Comparison of ENCODE assay signal across 11 mouse cellular contexts in the genomic region with DNA sequence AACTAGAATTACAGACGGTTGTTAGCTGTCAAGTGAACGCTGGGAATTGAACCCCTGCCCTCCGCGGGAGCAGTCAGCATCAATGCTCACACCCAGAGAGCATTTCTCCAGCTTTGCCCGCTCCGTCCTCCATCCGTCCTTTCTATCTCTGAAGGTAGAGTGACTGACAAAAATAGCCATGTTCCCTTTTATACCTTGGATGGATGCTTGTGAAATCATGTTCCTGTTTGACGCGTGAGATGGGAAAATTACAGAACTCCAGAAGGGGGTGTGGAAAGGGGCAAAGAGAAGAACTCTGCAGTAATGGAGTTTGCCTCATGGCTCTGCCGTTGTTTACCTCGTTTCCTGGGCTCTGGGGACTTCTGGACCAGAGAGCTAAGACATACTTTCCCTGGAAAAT.
A peak's percentile ranks its signal among the peaks of the same experiment; 100 is the strongest.
DNase-seq lines count a peak whose midpoint lies in the region; ATAC-seq and TF ChIP-seq lines count a peak whose summit lies in the region.
"Had no signal": no experiment of that assay in that cellular context is flagged by ENCODE, and none has a peak within 500 bp of the region (broad histone marks: within the 10 kb centered on the region; RNA-seq: fewer than 3 reads in every experiment).

No protein-coding gene starts in this region.

- peak; percentile 13 to 36 for DNase-seq in heart, adult 18-20 months
- DNase-seq in heart, postnatal 14 days: no peak
- DNase-seq in lung, embryonic 14.5 days: no peak
- no peak for DNase-seq in lung, postnatal 36 days
- no peak for DNase-seq in cerebellum, adult 9-11 months
- no peak for DNase-seq in ovary, postnatal 10 days (ENCODE audit: low spot score)
- DNase-seq: cerebellum, postnatal 14 days had no signal

- no peaks in the 10 kb centered on the region for H3K9me3 ChIP-seq in lung, embryonic 14.5 days (ENCODE audit: low read depth, low read length)
- H3K9me3 ChIP-seq in limb, embryonic 15.5 days: no peaks in the 10 kb centered on the region
- H3K9me3 ChIP-seq: hindbrain, embryonic 10.5 days had no signal

- WGBS in lung, embryonic 14.5 days: 70% methylated on average over 11 of the region's 11 CpGs
- whole genome bisulfite sequencing in limb, embryonic 15.5 days: 70% methylated on average over 11 of the region's 11 CpGs

- no peak overlapping the region for H3K4me3 ChIP-seq in lung, embryonic 14.5 days (ENCODE audit: low read depth, low read length)
- no peak overlapping the region for H3K4me3 ChIP-seq in limb, embryonic 15.5 days
- H3K4me3 ChIP-seq: hindbrain, embryonic 10.5 days had no signal

- H3K36me3 ChIP-seq in lung, embryonic 14.5 days (ENCODE audit: insufficient read depth): no peaks in the 10 kb centered on the region
- no peaks in the 10 kb centered on the region for H3K36me3 ChIP-seq in limb, embryonic 15.5 days
- H3K36me3 ChIP-seq: hindbrain, embryonic 10.5 days had no signal

- intact Hi-C loops in heart, postnatal 14 days (cut with DNase I): no loop called here

- TF ChIP-seq CTCF in lung, embryonic 14.5 days (IDR thresholded peaks at IDR 0.05; ENCODE audit: low read depth): no peak

- peak; percentile 21; the same call in 1 of the 2 replicates for ATAC-seq in lung, embryonic 14.5 days (ENCODE audit: insufficient read depth)
- peak; percentile 33 for ATAC-seq in granulocyte monocyte progenitor cell, adult 5-6 weeks (replicated peaks; ENCODE audit: poor library complexity, severe bottlenecking)
- ATAC-seq in limb, embryonic 15.5 days (ENCODE audit: insufficient number of reproducible peaks, low FRiP score, low TSS enrichment, low read depth): no peak

- peaks cover 6% of the 10 kb centered on the region; the same call in 1 of the 2 replicates for H3K4me1 ChIP-seq in lung, embryonic 14.5 days (ENCODE audit: insufficient read depth)
- peaks cover 27% of the 10 kb centered on the region for H3K4me1 ChIP-seq in limb, embryonic 15.5 days

- no peak overlapping the region for H3K9ac ChIP-seq in lung, embryonic 14.5 days
- no peak overlapping the region for H3K9ac ChIP-seq in limb, embryonic 15.5 days

- no peak overlapping the region for H3K4me2 ChIP-seq in lung, embryonic 14.5 days
- H3K4me2 ChIP-seq in limb, embryonic 15.5 days: no peak overlapping the region

- H3K27ac ChIP-seq in lung, embryonic 14.5 days (ENCODE audit: low read depth): peak overlapping the region; percentile 66; the same call in 1 of the 2 replicates
- peak overlapping the region; percentile 7; the same call in 1 of the 2 replicates for H3K27ac ChIP-seq in limb, embryonic 15.5 days
- H3K27ac ChIP-seq: hindbrain, embryonic 10.5 days; macrophage had no signal

- H3K27me3 ChIP-seq in lung, embryonic 14.5 days (ENCODE audit: insufficient read depth, low read length): no peaks in the 10 kb centered on the region
- no peaks in the 10 kb centered on the region for H3K27me3 ChIP-seq in limb, embryonic 15.5 days

Comparison
In these comparisons a context has a peak if more than half of its experiments do, and no peak if none do; other contexts are left out.
1. DNase-seq: peak in heart, adult 18-20 months (2 of 2); none in heart, postnatal 14 days (0 of 2), lung, embryonic 14.5 days (single experiment), lung, postnatal 36 days (single experiment), cerebellum, adult 9-11 months (single experiment) and ovary, postnatal 10 days (single experiment).